Mouse (Mus musculus) heart, embryonic 16.5 days (tissue): ENCODE results near the gene Mab21l1. TPM values are rescaled to one million over a fixed set of nuclear protein-coding genes. Genes with fewer than 3 reads are reported as not detected.

Experiments used
- ATAC-seq: fragments of 200-750 bp; cut with Nextera tagmentation; replicated peaks from 2 replicates; pipeline ENCODE4 v1.8.0; 2017; ENCODE audit warnings: moderate number of reproducible peaks; ENCODE audit not compliant: insufficient read depth, low FRiP score; ENCODE audit errors: extremely low read depth
- H3K27ac ChIP-seq: fragments of 300-500 bp; sonication (generic); 2 replicates; pipeline ENCODE4 v1.5.1; 2014; ENCODE audit warnings: mild to moderate bottlenecking, low read length, control low read depth, moderate library complexity
- H3K27me3 ChIP-seq: fragments of 300-500 bp; sonication (generic); 2 replicates; pipeline ENCODE4 v1.6.1; 2014; ENCODE audit warnings: low read length, mixed read lengths; ENCODE audit not compliant: control insufficient read depth, insufficient read depth
- H3K36me3 ChIP-seq: fragments of 300-500 bp; sonication (generic); 2 replicates; pipeline ENCODE4 v1.6.1; 2014; ENCODE audit not compliant: control insufficient read depth, insufficient read depth
- H3K4me1 ChIP-seq: fragments of 300-500 bp; sonication (generic); 2 replicates; pipeline ENCODE4 v1.6.1; 2014; ENCODE audit warnings: low read length, mixed read lengths; ENCODE audit not compliant: control insufficient read depth, insufficient read depth
- H3K4me2 ChIP-seq: fragments of 300-500 bp; sonication (generic); 2 replicates; pipeline ENCODE4 v1.6.1; 2014; ENCODE audit warnings: low read depth, mild to moderate bottlenecking, control low read depth, low read length
- H3K4me3 ChIP-seq: fragments of 300-500 bp; sonication (generic); 2 replicates; pipeline ENCODE4 v1.5.1; 2014; ENCODE audit warnings: mild to moderate bottlenecking, control low read depth, low read length
- H3K9ac ChIP-seq: fragments of 300-500 bp; sonication (generic); 2 replicates; pipeline ENCODE4 v1.6.1; 2014; ENCODE audit warnings: low read length, control low read depth
- H3K9me3 ChIP-seq: fragments of 300-500 bp; sonication (generic); replicated peaks from 2 replicates; pipeline ENCODE4 v1.6.1; 2016; ENCODE audit warnings: low read length; ENCODE audit not compliant: control insufficient read depth
- WGBS: fragments of 180-500 bp; shearing (Covaris S2); extraction: QIAGEN DNeasy Blood & Tissue Kit; methylation state at CpG from one replicate; pipeline ENCODE4 v1.1.7; 2014; 5-methylcytosine and 5-hydroxymethylcytosine counted together
- polyA plus RNA-seq: library from polyadenylated mRNA; unstranded; fragments of >200 nt; fragmentation: Nextera tagmentation; extraction: Ambion mirVana; gene quantifications from 2 replicates; pipeline ENCODE4 v1.2.1, GENCODE M21; 2015

Mab21l1 gene
- polyA plus RNA-seq, 1 experiment from 2014 or later: 0.67 TPM

DNA sequence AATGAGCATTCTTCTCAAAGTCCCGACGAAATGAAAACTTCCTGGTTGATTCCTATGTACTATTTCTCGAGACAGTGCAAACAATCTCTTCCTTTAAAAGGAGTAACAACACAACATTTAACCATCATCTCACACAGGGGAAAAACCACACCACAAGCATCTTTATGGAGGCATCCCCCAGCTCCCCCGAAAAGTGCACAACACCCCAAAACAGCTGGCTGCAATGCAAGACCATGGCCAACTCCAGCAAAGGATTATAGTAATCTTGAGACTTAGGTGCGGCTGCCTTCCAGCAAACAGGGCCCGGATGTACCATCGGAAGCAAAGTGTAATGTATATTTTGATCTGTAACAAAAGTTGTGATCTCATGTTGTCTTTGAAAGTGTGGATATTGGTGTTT, 1.8 kb downstream of the Mab21l1 start:
- Histone ChIP-seq H3K27me3 (peaks cover 52% of the 10 kb centered on the region), H3K4me3 (peak overlapping the region; percentile 49; the same call in 1 of the 2 replicates), H3K4me1 (peaks cover 10% of the 10 kb centered on the region), H3K36me3 (no peaks in the 10 kb centered on the region), H3K27ac (no peak overlapping the region), H3K9me3 (no peaks in the 10 kb centered on the region), H3K9ac (no peak overlapping the region), H3K4me2 (peak overlapping the region; percentile 63)
- 38% methylated on average over 7 of the region's 7 CpGs for WGBS
- no peak for ATAC-seq

GRCm38 (mm10) chr3:55785266-55785980, 3.1 kb downstream of the Mab21l1 start:
- Histone ChIP-seq H3K4me3 (no peak overlapping the region), H3K27me3 (peaks cover 47% of the 10 kb centered on the region), H3K4me1 (peaks cover 7% of the 10 kb centered on the region), H3K9me3 (no peaks in the 10 kb centered on the region), H3K27ac (no peak overlapping the region), H3K36me3 (no peaks in the 10 kb centered on the region), H3K9ac (no peak overlapping the region), H3K4me2 (no peak overlapping the region)
- ATAC-seq: no peak
- WGBS: 85% methylated on average over 4 of the region's 4 CpGs

DNA sequence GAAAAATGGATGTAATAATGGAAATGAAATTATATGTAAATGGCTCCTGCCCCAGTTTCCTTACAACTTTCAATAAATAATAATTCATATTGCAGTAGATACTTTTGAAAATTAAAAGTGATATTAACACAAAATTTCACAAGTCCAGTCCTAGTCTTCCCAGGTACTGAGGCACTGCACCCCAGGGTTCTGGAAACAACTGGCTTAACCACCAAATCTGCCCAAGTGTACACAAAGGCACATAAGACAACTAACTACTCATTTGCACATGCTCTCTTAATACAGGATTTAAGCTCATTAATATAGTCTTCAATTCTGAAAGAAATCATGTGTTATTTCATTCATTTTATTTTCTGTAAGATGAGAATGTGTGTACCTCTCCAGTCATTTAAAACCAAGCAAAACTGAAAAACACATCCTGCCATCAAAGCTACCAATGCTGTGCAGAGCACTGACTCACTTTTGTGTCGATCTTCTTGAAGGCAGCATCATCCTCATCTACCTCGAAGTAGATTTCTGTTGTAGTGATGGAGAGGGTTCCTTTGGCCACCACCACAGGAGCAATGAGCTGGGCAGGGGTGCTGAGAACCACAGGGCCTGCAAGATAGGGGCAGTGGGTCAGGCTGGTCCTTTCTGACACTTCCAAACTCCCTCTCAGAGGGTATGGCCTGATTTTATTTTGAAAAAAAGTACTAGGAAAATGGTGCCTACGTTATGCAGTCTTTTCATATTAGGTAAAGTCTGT, 3.8 kb downstream of the Mab21l1 start:
- H3K4me3 ChIP-seq: no peak overlapping the region
- no peak overlapping the region for H3K4me2 ChIP-seq
- 64% methylated on average over 3 of the region's 3 CpGs for WGBS
- peaks cover 43% of the 10 kb centered on the region for H3K27me3 ChIP-seq
- no peaks in the 10 kb centered on the region for H3K36me3 ChIP-seq
- H3K9ac ChIP-seq: no peak overlapping the region
- H3K27ac ChIP-seq: no peak overlapping the region
- no peaks in the 10 kb centered on the region for H3K9me3 ChIP-seq
- ATAC-seq: no peak
- peaks cover 5% of the 10 kb centered on the region for H3K4me1 ChIP-seq

DNA sequence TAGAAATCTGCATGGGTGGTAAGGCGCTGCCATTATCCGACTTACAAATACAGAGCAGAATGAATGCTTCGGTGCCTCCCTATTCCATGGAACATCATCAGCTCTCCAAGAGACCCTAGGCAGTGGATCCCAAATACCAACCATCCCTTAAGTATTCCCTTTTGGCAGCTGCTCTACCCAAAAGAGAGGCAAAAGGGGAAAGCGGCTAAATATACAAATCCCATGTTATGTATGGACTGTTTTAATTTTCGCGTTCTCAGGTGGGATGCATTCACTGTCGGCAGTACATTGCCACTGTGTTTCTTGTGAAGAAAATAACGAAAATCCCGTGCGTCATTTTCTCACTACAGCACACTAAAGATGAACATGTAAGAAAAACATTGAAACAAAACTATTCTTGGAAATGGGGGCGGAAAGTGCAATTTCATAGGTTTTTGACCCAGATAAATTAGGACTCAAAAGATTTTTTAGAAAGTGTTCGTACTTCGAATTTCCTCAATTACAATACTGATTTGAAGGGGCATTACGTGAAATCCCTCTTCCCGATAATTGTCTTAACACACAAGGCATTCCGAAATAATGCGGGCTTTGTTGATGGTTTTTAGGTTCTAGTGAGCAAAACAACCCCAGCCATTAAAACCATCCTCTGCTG, 4.7 kb downstream of the Mab21l1 start:
- H3K4me1 ChIP-seq: peaks cover 5% of the 10 kb centered on the region
- no peaks in the 10 kb centered on the region for H3K9me3 ChIP-seq
- ATAC-seq: no peak
- peak overlapping the region; percentile 76 for H3K9ac ChIP-seq
- peaks cover 35% of the 10 kb centered on the region for H3K27me3 ChIP-seq
- H3K4me2 ChIP-seq: peak overlapping the region; percentile 83
- WGBS: 53% methylated on average over 17 of the region's 17 CpGs
- H3K36me3 ChIP-seq: no peaks in the 10 kb centered on the region
- peak overlapping the region; percentile 60 for H3K4me3 ChIP-seq
- 0 out of 2 replicates have a peak overlapping the region, but pooled peaks have one; percentile 39 for H3K27ac ChIP-seq

DNA sequence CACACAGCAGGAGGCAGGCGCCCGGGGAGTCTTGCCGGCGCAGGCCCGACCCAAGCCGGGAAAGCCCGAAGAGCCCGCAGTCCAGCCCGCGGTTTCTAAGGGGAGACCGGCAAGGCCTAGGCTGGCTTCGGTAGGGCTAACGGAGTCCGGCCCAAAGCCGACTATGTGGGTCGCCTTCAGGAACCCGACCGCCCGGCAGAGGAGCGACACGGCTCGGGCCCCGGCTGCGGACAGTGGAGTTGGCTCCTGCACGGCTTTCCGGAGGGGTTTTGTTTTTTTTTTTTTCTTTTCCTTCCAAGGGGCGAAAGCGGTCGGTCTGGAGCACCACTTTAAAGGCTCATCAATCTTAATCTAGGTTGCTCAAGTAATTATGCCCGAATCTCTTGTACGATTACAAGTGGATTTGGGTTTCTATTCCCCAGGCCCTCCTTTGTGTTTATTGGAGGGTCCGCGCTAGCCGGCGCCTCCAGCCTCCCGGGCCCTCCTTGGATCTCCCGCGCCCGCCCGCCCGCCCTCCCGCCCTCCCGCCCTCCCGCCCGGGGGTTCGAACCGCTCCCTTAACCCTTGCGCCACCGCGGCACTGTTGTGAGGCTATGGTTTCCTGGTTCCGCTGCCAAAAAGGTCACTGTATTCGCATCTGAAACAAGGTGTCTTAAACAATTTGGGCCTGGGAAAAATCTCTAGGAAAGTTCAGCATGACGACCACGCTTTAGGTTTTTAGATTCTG, 5.3 kb downstream of the Mab21l1 start:
- H3K4me3 ChIP-seq: peak overlapping the region; percentile 60
- 3% methylated on average over 54 of the region's 54 CpGs for WGBS
- H3K9me3 ChIP-seq: no peaks in the 10 kb centered on the region
- peaks cover 32% of the 10 kb centered on the region for H3K27me3 ChIP-seq
- ATAC-seq: peak; percentile 67; the same call in 1 of the 2 replicates
- peak overlapping the region; percentile 76 for H3K9ac ChIP-seq
- peak overlapping the region; percentile 39; the same call in 1 of the 2 replicates for H3K27ac ChIP-seq
- H3K36me3 ChIP-seq: no peaks in the 10 kb centered on the region
- H3K4me1 ChIP-seq: peaks cover 5% of the 10 kb centered on the region
- H3K4me2 ChIP-seq: peak overlapping the region; percentile 83

DNA sequence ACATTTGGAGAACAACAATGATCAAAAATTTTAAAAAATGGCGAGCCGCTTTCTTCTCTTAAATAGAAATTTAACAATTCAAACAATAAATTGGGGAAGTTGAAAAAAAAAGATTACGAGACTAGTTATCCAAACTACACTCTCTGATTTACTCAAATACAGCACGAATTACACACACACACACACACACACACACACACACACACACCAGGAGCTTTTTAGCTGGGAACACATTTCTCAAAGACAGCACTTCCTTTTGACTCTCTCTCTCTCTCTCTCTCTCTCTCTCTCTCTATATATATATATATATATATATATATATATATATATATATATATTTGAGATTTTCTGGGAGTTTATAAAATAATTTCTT, 5.9 kb downstream of the Mab21l1 start:
- 43% methylated on average over 4 of the region's 4 CpGs for WGBS
- peaks cover 7% of the 10 kb centered on the region for H3K4me1 ChIP-seq

DNA sequence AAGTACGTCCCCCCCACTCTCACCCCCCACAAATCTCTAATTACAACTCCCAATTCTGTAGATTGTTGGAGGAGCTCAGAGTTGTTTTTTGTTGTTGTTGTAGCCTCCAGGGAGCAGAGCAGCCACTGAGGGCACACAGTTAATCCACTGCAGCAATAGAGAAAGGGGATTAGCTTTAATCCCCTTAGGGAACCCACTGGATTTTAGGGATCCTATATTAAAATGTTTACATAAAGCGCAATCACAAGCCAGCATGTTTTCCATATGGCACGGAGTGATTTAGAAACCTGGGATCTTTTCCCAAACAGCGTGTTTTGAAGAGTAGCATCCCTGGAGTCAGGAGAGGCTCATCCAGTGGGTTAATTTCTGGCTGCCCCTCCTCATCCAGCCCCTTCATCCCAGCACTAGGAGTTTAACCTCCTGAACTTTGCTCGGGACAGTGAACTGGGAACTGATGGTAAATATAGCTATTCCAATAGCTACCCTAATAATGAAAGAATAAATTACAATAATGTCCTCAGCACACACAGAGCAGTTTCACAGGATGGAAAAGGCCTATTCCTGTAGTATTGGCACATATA, 6.4 kb downstream of the Mab21l1 start:
- Histone ChIP-seq H3K27me3 (peaks cover 28% of the 10 kb centered on the region), H3K36me3 (no peaks in the 10 kb centered on the region), H3K4me1 (peaks cover 12% of the 10 kb centered on the region), H3K9ac (no peak overlapping the region), H3K4me3 (no peak overlapping the region), H3K27ac (no peak overlapping the region), H3K9me3 (no peaks in the 10 kb centered on the region), H3K4me2 (no peak overlapping the region)
- ATAC-seq: no peak
- 71% methylated on average over 5 of the region's 5 CpGs for WGBS

More for the DNA sequence above, 5.9 kb downstream of the Mab21l1 start:
- Histone ChIP-seq H3K9ac (no peak overlapping the region; the same call in 1 of the 2 replicates), H3K4me3 (peak overlapping the region; percentile 60), H3K4me2 (peak overlapping the region; percentile 83), H3K27ac (no peak overlapping the region), H3K9me3 (no peaks in the 10 kb centered on the region), H3K36me3 (no peaks in the 10 kb centered on the region), H3K27me3 (peaks cover 31% of the 10 kb centered on the region)
- ATAC-seq: no peak

GRCm38 (mm10) chr3:55789856-55790255, 7.5 kb downstream of the Mab21l1 start:
- WGBS: 66% methylated on average over 2 of the region's 2 CpGs
- H3K4me2 ChIP-seq: no peak overlapping the region
- no peak overlapping the region for H3K4me3 ChIP-seq
- no peaks in the 10 kb centered on the region for H3K9me3 ChIP-seq
- no peak overlapping the region for H3K9ac ChIP-seq
- no peak overlapping the region for H3K27ac ChIP-seq
- no peaks in the 10 kb centered on the region for H3K36me3 ChIP-seq
- H3K27me3 ChIP-seq: peaks cover 23% of the 10 kb centered on the region
- peaks cover 19% of the 10 kb centered on the region for H3K4me1 ChIP-seq
- ATAC-seq: no peak
